Mouse (Mus musculus) ES-Bruce4 (cell line): Measurements from ENCODE around the gene Stat3.

Source experiments
- CTCF ChIP-seq: IDR thresholded peaks from one replicate; pipeline ENCODE4 v1.8.1; 2011; ENCODE audit warnings: low read depth, low read length
- POLR2A ChIP-seq: IDR thresholded peaks from one replicate; pipeline ENCODE4 v1.8.1; 2011; ENCODE audit warnings: low read length; ENCODE audit not compliant: insufficient read depth

- TF ChIP-seq POLR2A (no peak), CTCF (no peak)
Observed at GRCm38 (mm10) chr11:100855178-100855577, 84.2 kb downstream of the Stat3 start.
